25 mouse cellular contexts compared by ENCODE assay signal in the genomic region with DNA sequence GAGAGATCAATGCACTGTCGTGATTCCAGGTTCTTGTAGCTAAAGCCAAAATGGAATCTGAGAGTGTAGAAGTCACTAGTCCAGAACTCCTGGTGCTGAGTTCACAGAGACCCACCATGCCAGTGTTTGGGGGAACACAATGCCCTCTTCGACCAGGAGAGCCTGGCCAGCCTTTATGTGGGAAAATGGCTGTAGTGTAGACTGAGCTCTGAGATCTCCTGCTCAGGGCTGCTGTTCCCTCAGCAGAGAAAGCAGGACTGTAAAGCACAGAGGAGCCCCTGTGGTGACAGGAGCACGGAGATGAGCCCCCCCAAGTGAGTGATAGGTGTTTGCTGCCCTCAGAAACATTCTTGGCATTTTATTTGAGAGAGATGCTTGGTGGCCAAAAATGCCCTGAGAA.
"Had no signal": no experiment of that assay in that cellular context is flagged by ENCODE, and none has a peak within 500 bp of the region (broad histone marks: within the 10 kb centered on the region; RNA-seq: fewer than 3 reads in every experiment).

No protein-coding gene starts in this region.

- H3K36me3 ChIP-seq: embryonic facial prominence, embryonic 10.5 days; embryonic facial prominence, embryonic 12.5 days; embryonic facial prominence, embryonic 13.5 days; embryonic facial prominence, embryonic 15.5 days; forebrain, embryonic 12.5 days had no signal

- H3K4me2 ChIP-seq: embryonic facial prominence, embryonic 12.5 days; embryonic facial prominence, embryonic 13.5 days; embryonic facial prominence, embryonic 15.5 days; forebrain, embryonic 12.5 days; forebrain, embryonic 13.5 days had no signal

- H3K9ac ChIP-seq: embryonic facial prominence, embryonic 12.5 days; embryonic facial prominence, embryonic 13.5 days; embryonic facial prominence, embryonic 15.5 days; forebrain, embryonic 12.5 days; forebrain, embryonic 13.5 days; forebrain, postnatal 0 days had no signal

- H3K27me3 ChIP-seq: embryonic facial prominence, embryonic 12.5 days; embryonic facial prominence, embryonic 13.5 days; embryonic facial prominence, embryonic 15.5 days; forebrain, embryonic 12.5 days; forebrain, embryonic 13.5 days had no signal

- H3K9me3 ChIP-seq: embryonic facial prominence, embryonic 10.5 days; embryonic facial prominence, embryonic 12.5 days; embryonic facial prominence, embryonic 13.5 days; embryonic facial prominence, embryonic 15.5 days; forebrain, embryonic 12.5 days; forebrain, embryonic 13.5 days had no signal

- ATAC-seq: forebrain, embryonic 13.5 days; forebrain, embryonic 14.5 days; forebrain, embryonic 16.5 days; forebrain, postnatal 0 days had no signal

- DNase-seq: cerebellum, adult 18-20 months; cerebellum, adult 2 months; cerebellum, adult 8-10 months; cerebellum, adult 9-10 months; cerebellum, adult 9-11 months; cerebellum, postnatal 10 days; cerebellum, postnatal 14 days; cerebellum, postnatal 25 days; cerebellum, postnatal 36 days; forebrain, postnatal 0 days; gastrocnemius, adult 2 months; gastrocnemius, postnatal 10 days; gastrocnemius, postnatal 14 days; gastrocnemius, postnatal 25 days; gastrocnemius, postnatal 36 days had no signal

- H3K4me3 ChIP-seq: embryonic facial prominence, embryonic 10.5 days; embryonic facial prominence, embryonic 12.5 days; embryonic facial prominence, embryonic 13.5 days; embryonic facial prominence, embryonic 15.5 days; erythroblast, embryonic 14.5 days; forebrain, embryonic 12.5 days; forebrain, embryonic 13.5 days; gastrocnemius, adult 2 months; heart, adult 2 months had no signal

- H3K27ac ChIP-seq: embryonic facial prominence, embryonic 10.5 days; embryonic facial prominence, embryonic 12.5 days; embryonic facial prominence, embryonic 13.5 days; embryonic facial prominence, embryonic 15.5 days; forebrain, embryonic 12.5 days; forebrain, embryonic 13.5 days; gastrocnemius, adult 2 months; heart, adult 2 months had no signal
